Mouse (Mus musculus) stomach, postnatal 0 days (tissue): ENCODE data around the gene Cyp2c39.

Source experiments
- CTCF ChIP-seq: IDR thresholded peaks from 2 replicates; pipeline ENCODE4 v1.5.1; 2016; ENCODE audit warnings: antibody characterized with exemption, low read depth, mild to moderate bottlenecking, moderate library complexity
- EP300 ChIP-seq: optimal IDR thresholded peaks from 2 replicates; pipeline ENCODE3; 2016; ENCODE audit warnings: antibody characterized with exemption

DNA sequence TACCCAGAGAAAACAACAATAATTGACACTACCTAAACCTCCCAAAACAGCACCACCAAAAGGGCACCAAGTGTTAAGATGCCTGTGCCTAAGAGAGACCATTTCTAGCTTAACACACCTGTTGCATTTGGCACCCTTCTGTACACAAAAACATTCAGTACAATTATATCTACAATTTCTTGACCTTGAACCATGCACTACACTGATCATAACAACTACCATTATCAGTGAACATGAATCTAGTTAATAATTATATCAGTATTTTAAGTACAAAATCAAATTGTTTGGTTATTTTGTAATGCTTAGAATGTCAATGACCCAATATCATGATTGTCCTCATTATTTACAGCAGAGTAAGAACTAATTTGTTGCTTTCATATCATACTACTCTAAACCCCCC, 46.7 kb upstream of the Cyp2c39 start:
- TF ChIP-seq CTCF (no peak), EP300 (no peak)
